21 mouse cellular contexts compared by ENCODE assay signal in genomic region chr12:74116825-74117224, GRCm38 (mm10).
DNase-seq lines count a peak whose midpoint lies in the region; ATAC-seq lines count a peak whose summit lies in the region.
"Had no signal": no experiment of that assay in that cellular context is flagged by ENCODE, and none has a peak within 500 bp of the region (broad histone marks: within the 10 kb centered on the region; RNA-seq: fewer than 3 reads in every experiment).

No protein-coding gene starts in this region.

- peak; percentile 2 for DNase-seq in adrenal gland, adult 8-10 months
- DNase-seq in adrenal gland, postnatal 25 days = no peak
- no peak for DNase-seq in hindbrain, embryonic 10.5 days (ENCODE audit: low spot score)
- DNase-seq in kidney, postnatal 4 days = peak; percentile 8 to 11
- no peak for DNase-seq in kidney, postnatal 25 days
- DNase-seq in neural tube, embryonic 10.5 days (ENCODE audit: extremely low spot score, low spot score) = no peak
- DNase-seq: cerebellum, adult 9-11 months; gastrocnemius, postnatal 25 days; right cerebral cortex, postnatal 14 days; thymus, adult 2 months had no signal

- no peaks in the 10 kb centered on the region for H3K36me3 ChIP-seq in hindbrain, embryonic 13.5 days
- no peaks in the 10 kb centered on the region for H3K36me3 ChIP-seq in hindbrain, embryonic 10.5 days
- H3K36me3 ChIP-seq in neural tube, embryonic 13.5 days = no peaks in the 10 kb centered on the region
- H3K36me3 ChIP-seq: G1E; limb, embryonic 12.5 days; midbrain, embryonic 13.5 days; stomach, embryonic 15.5 days had no signal

- H3K9ac ChIP-seq in hindbrain, embryonic 13.5 days = no peak overlapping the region
- no peak overlapping the region for H3K9ac ChIP-seq in neural tube, embryonic 13.5 days
- H3K9ac ChIP-seq: limb, embryonic 12.5 days; liver, embryonic 14.5 days; midbrain, embryonic 13.5 days; stomach, embryonic 15.5 days had no signal

- peak overlapping the region; percentile 64; the same call in 1 of the 2 replicates for H3K27ac ChIP-seq in hindbrain, embryonic 13.5 days
- no peak overlapping the region for H3K27ac ChIP-seq in hindbrain, embryonic 10.5 days
- H3K27ac ChIP-seq in neural tube, embryonic 13.5 days (replicated peaks) = peak overlapping the region; percentile 59; the same call in 1 of the 2 replicates
- H3K27ac ChIP-seq: limb, embryonic 12.5 days; liver, embryonic 14.5 days; midbrain, embryonic 13.5 days; stomach, embryonic 15.5 days had no signal

- no peaks in the 10 kb centered on the region for H3K27me3 ChIP-seq in hindbrain, embryonic 13.5 days
- 0 out of 2 replicates have a peak, but pooled peaks cover 3% of the 10 kb centered on the region for H3K27me3 ChIP-seq in hindbrain, embryonic 10.5 days (ENCODE audit: insufficient read depth, poor library complexity, severe bottlenecking)
- no peaks in the 10 kb centered on the region for H3K27me3 ChIP-seq in neural tube, embryonic 13.5 days
- H3K27me3 ChIP-seq: limb, embryonic 12.5 days; midbrain, embryonic 13.5 days; stomach, embryonic 15.5 days had no signal

- no peak overlapping the region for H3K4me2 ChIP-seq in hindbrain, embryonic 13.5 days
- H3K4me2 ChIP-seq in neural tube, embryonic 13.5 days = no peak overlapping the region
- H3K4me2 ChIP-seq: heart, embryonic 11.5 days; limb, embryonic 12.5 days; midbrain, embryonic 13.5 days; stomach, embryonic 15.5 days had no signal

- ATAC-seq in hindbrain, embryonic 13.5 days (ENCODE audit: low FRiP score) = no peak
- ATAC-seq in neural tube, embryonic 13.5 days (ENCODE audit: low read depth) = peak; percentile 71
- ATAC-seq: CD4-positive, CD25-positive, alpha-beta regulatory T cell, adult 4 months; intestine, postnatal 0 days; midbrain, embryonic 13.5 days had no signal

- no peak overlapping the region for H3K4me3 ChIP-seq in hindbrain, embryonic 13.5 days
- no peak overlapping the region for H3K4me3 ChIP-seq in hindbrain, embryonic 10.5 days
- no peak overlapping the region for H3K4me3 ChIP-seq in neural tube, embryonic 13.5 days
- H3K4me3 ChIP-seq: limb, embryonic 12.5 days; midbrain, embryonic 13.5 days; myocyte; stomach, embryonic 15.5 days had no signal

- 63% methylated on average over 6 of the region's 6 CpGs for WGBS in hindbrain, embryonic 13.5 days
- 78% methylated on average over 6 of the region's 6 CpGs for WGBS in hindbrain, embryonic 10.5 days
- 51% methylated on average over 6 of the region's 6 CpGs for WGBS in neural tube, embryonic 13.5 days

- H3K9me3 ChIP-seq in hindbrain, embryonic 13.5 days = no peaks in the 10 kb centered on the region
- H3K9me3 ChIP-seq in hindbrain, embryonic 10.5 days = peaks cover 4% of the 10 kb centered on the region; the same call in 1 of the 2 replicates
- H3K9me3 ChIP-seq in neural tube, embryonic 13.5 days = peaks cover 6% of the 10 kb centered on the region
- H3K9me3 ChIP-seq: limb, embryonic 12.5 days; stomach, embryonic 15.5 days had no signal

- H3K4me1 ChIP-seq in hindbrain, embryonic 13.5 days (replicated peaks) = no peaks in the 10 kb centered on the region
- H3K4me1 ChIP-seq in hindbrain, embryonic 10.5 days (replicated peaks) = no peaks in the 10 kb centered on the region
- H3K4me1 ChIP-seq in neural tube, embryonic 13.5 days (replicated peaks) = peaks cover 10% of the 10 kb centered on the region; the same call in 1 of the 2 replicates
- H3K4me1 ChIP-seq: limb, embryonic 12.5 days; midbrain, embryonic 13.5 days; stomach, embryonic 15.5 days had no signal

Comparison
In these comparisons a context has a peak if more than half of its experiments do, and no peak if none do; other contexts are left out.
1. DNase-seq: peak in adrenal gland, adult 8-10 months (single experiment) and kidney, postnatal 4 days (2 of 2); none in adrenal gland, postnatal 25 days (single experiment), hindbrain, embryonic 10.5 days (single experiment), kidney, postnatal 25 days (0 of 2) and neural tube, embryonic 10.5 days (single experiment).